Mouse (Mus musculus) cerebellum, adult 9-10 months (tissue): ENCODE measurements around the gene Cux2.

Source experiments
- DNase-seq: peaks from one replicate; pipeline ENCODE4 v3.0.0; 2022

The Cux2 gene

GRCm38 (mm10) chr5:121813744-121814143 is 236.2 kb downstream of the Cux2 start:
- DNase-seq: peak; percentile 29

GRCm38 (mm10) chr5:121812526-121813243 is 237.2 kb downstream of the Cux2 start:
- peak; percentile 20 for DNase-seq

GRCm38 (mm10) chr5:121811485-121811931 is 238.4 kb downstream of the Cux2 start:
- DNase-seq: peak; percentile 73

- peak; percentile 34 for DNase-seq
These were observed 239.4 kb downstream of the Cux2 start for GRCm38 (mm10) chr5:121810331-121811151.

GRCm38 (mm10) chr5:121809667-121810224 is 240.2 kb downstream of the Cux2 start:
- peak; percentile 59 for DNase-seq

GRCm38 (mm10) chr5:121808202-121808601 is 241.7 kb downstream of the Cux2 start:
- peak; percentile 31 for DNase-seq

- DNase-seq: peak; percentile 41
These were observed 242.7 kb downstream of the Cux2 start for GRCm38 (mm10) chr5:121807186-121807585.
